Mouse (Mus musculus) hindbrain, embryonic 14.5 days (tissue): ENCODE measurements around the gene Sct. TPM values are rescaled to one million over a fixed set of nuclear protein-coding genes. Genes with fewer than 3 reads are reported as not detected.

Source experiments
- ATAC-seq: fragments of 200-750 bp; cut with Nextera tagmentation; 2 replicates; pipeline ENCODE4 v1.8.0; 2017; ENCODE audit warnings: moderate number of reproducible peaks, mild to moderate bottlenecking, moderate TSS enrichment, moderate library complexity; ENCODE audit not compliant: low FRiP score
- DNase-seq: peaks from one replicate; pipeline ENCODE4 v3.0.0-alpha.2; 2015; ENCODE audit warnings: low spot score
- H3K27ac ChIP-seq: fragments of 300-500 bp; sonication (generic); 2 replicates; pipeline ENCODE4 v1.5.1; 2014; ENCODE audit warnings: mild to moderate bottlenecking, moderate library complexity
- H3K27me3 ChIP-seq: fragments of 300-500 bp; sonication (generic); 2 replicates; pipeline ENCODE4 v1.6.1; 2014; ENCODE audit warnings: mild to moderate bottlenecking, low read length, mixed read lengths; ENCODE audit not compliant: control insufficient read depth, insufficient read depth
- H3K36me3 ChIP-seq: fragments of 300-500 bp; sonication (generic); replicated peaks from 2 replicates; pipeline ENCODE4 v1.6.1; 2014; ENCODE audit not compliant: control insufficient read depth, insufficient read depth
- H3K4me1 ChIP-seq: fragments of 300-500 bp; sonication (generic); replicated peaks from 2 replicates; pipeline ENCODE4 v1.6.1; 2014; ENCODE audit warnings: antibody characterized with exemption, low read length, mixed read lengths; ENCODE audit not compliant: control insufficient read depth, insufficient read depth
- H3K4me2 ChIP-seq: fragments of 300-500 bp; sonication (generic); replicated peaks from 2 replicates; pipeline ENCODE4 v1.6.1; 2014; ENCODE audit warnings: mild to moderate bottlenecking, moderate library complexity
- H3K4me3 ChIP-seq: fragments of 300-500 bp; sonication (generic); replicated peaks from 2 replicates; pipeline ENCODE4 v1.5.1; 2014; ENCODE audit warnings: mild to moderate bottlenecking, low read length
- H3K9ac ChIP-seq: fragments of 300-500 bp; sonication (generic); 2 replicates; pipeline ENCODE4 v1.6.1; 2014
- H3K9me3 ChIP-seq: fragments of 300-500 bp; sonication (generic); 2 replicates; pipeline ENCODE4 v1.6.1; 2016; ENCODE audit warnings: low read length; ENCODE audit not compliant: control insufficient read depth
- WGBS: fragments of 180-500 bp; shearing (Covaris S2); extraction: QIAGEN DNeasy Blood & Tissue Kit; methylation state at CpG from one replicate; pipeline ENCODE4 v1.1.7; 2014; 5-methylcytosine and 5-hydroxymethylcytosine counted together
- polyA plus RNA-seq: library from polyadenylated mRNA; unstranded; fragments of >200 nt; fragmentation: Nextera tagmentation; extraction: Ambion mirVana; gene quantifications from 2 replicates; pipeline ENCODE4 v1.2.1, GENCODE M21; 2014

Sct gene
- polyA plus RNA-seq, 1 experiment from 2014 or later, result 4.1 TPM

GRCm38 (mm10) chr7:141292583-141293388 is 13.9 kb upstream of the Sct start:
- ATAC-seq (0 out of 2 replicates have a peak, but pooled peaks have one; percentile 28), DNase-seq (no peak)
- Histone ChIP-seq H3K9ac (peak overlapping the region; percentile 80), H3K36me3 (peaks cover 17% of the 10 kb centered on the region), H3K4me3 (peak overlapping the region; percentile 53), H3K4me2 (peak overlapping the region; percentile 98), H3K4me1 (peaks cover 16% of the 10 kb centered on the region; the same call in 1 of the 2 replicates), H3K27me3 (peaks cover 51% of the 10 kb centered on the region), H3K27ac (no peak overlapping the region), H3K9me3 (no peaks in the 10 kb centered on the region)
- WGBS, result 29% methylated on average over 15 of the region's 15 CpGs

- DNase-seq, result peak; percentile 34
- peak within 1 kb of the TSS; percentile 80 for H3K9ac ChIP-seq
- peak within 1 kb of the TSS; percentile 53 for H3K4me3 ChIP-seq
- no peak within 1 kb of the TSS for H3K27ac ChIP-seq
- peaks cover 10% of the 10 kb centered on the region for H3K36me3 ChIP-seq
- peak; percentile 62 for ATAC-seq
- H3K27me3 ChIP-seq, result peaks cover 51% of the 10 kb centered on the region
- WGBS, result 2% methylated on average over 38 of the region's 46 CpGs
- no peaks in the 10 kb centered on the region for H3K9me3 ChIP-seq
- peak within 1 kb of the TSS; percentile 98 for H3K4me2 ChIP-seq
- peaks cover 16% of the 10 kb centered on the region; the same call in 1 of the 2 replicates for H3K4me1 ChIP-seq
These were observed 13.1 kb upstream of the Sct start, which contains the start of gene Drd4 for GRCm38 (mm10) chr7:141291921-141292582. Gene Drd4, plus strand, starts transcription at chr7:141292006.

GRCm38 (mm10) chr7:141288042-141288441 is 9.1 kb upstream of the Sct start:
- Histone ChIP-seq H3K4me2 (no peak overlapping the region), H3K27ac (no peak overlapping the region), H3K9ac (no peak overlapping the region), H3K36me3 (no peaks in the 10 kb centered on the region), H3K4me1 (0 out of 2 replicates have a peak, but pooled peaks cover 5% of the 10 kb centered on the region), H3K27me3 (peaks cover 20% of the 10 kb centered on the region), H3K9me3 (no peaks in the 10 kb centered on the region), H3K4me3 (no peak overlapping the region)
- ATAC-seq, result no peak
- DNase-seq, result no peak
- WGBS, result 88% methylated on average over 3 of the region's 3 CpGs

GRCm38 (mm10) chr7:141282756-141283155 is 3.8 kb upstream of the Sct start:
- 90% methylated on average over 4 of the region's 4 CpGs for WGBS
- H3K4me2 ChIP-seq, result no peak overlapping the region
- ATAC-seq (no peak), DNase-seq (no peak)
- no peaks in the 10 kb centered on the region for H3K27me3 ChIP-seq
- no peaks in the 10 kb centered on the region for H3K36me3 ChIP-seq
- no peak overlapping the region for H3K27ac ChIP-seq
- H3K9me3 ChIP-seq, result no peaks in the 10 kb centered on the region
- no peak overlapping the region for H3K9ac ChIP-seq
- H3K4me3 ChIP-seq, result no peak overlapping the region
- H3K4me1 ChIP-seq, result peaks cover 9% of the 10 kb centered on the region; the same call in 1 of the 2 replicates

GRCm38 (mm10) chr7:141281442-141281841 is 2.5 kb upstream of the Sct start:
- no peaks in the 10 kb centered on the region for H3K27me3 ChIP-seq
- no peak overlapping the region for H3K9ac ChIP-seq
- H3K27ac ChIP-seq, result no peak overlapping the region
- no peaks in the 10 kb centered on the region for H3K36me3 ChIP-seq
- 42% methylated on average over 6 of the region's 6 CpGs for WGBS
- H3K4me3 ChIP-seq, result no peak overlapping the region
- DNase-seq (no peak), ATAC-seq (no peak)
- no peak overlapping the region for H3K4me2 ChIP-seq
- H3K9me3 ChIP-seq, result no peaks in the 10 kb centered on the region
- peaks cover 9% of the 10 kb centered on the region; the same call in 1 of the 2 replicates for H3K4me1 ChIP-seq

GRCm38 (mm10) chr7:141277701-141278678 is 943 bp downstream of the Sct start:
- Histone ChIP-seq H3K4me2 (peak overlapping the region; percentile 97), H3K27ac (no peak overlapping the region), H3K36me3 (no peaks in the 10 kb centered on the region), H3K9me3 (no peaks in the 10 kb centered on the region), H3K27me3 (no peaks in the 10 kb centered on the region), H3K4me3 (no peak overlapping the region), H3K4me1 (peaks cover 9% of the 10 kb centered on the region; the same call in 1 of the 2 replicates), H3K9ac (0 out of 2 replicates have a peak overlapping the region, but pooled peaks have one; percentile 65)
- ATAC-seq, result no peak
- 78% methylated on average over 11 of the region's 11 CpGs for WGBS
- no peak for DNase-seq

- WGBS, result 75% methylated on average over 11 of the region's 11 CpGs
- no peak within 1 kb of the TSS for H3K9ac ChIP-seq
- H3K27me3 ChIP-seq, result no peaks in the 10 kb centered on the region
- no peak within 1 kb of the TSS for H3K4me2 ChIP-seq
- no peak within 1 kb of the TSS for H3K27ac ChIP-seq
- peaks cover 9% of the 10 kb centered on the region; the same call in 1 of the 2 replicates for H3K4me1 ChIP-seq
- no peaks in the 10 kb centered on the region for H3K36me3 ChIP-seq
- H3K4me3 ChIP-seq, result no peak within 1 kb of the TSS
- ATAC-seq, result no peak
- DNase-seq, result no peak
- no peaks in the 10 kb centered on the region for H3K9me3 ChIP-seq
These were observed 2.4 kb downstream of the Sct start, which contains the start of gene Cdhr5 for GRCm38 (mm10) chr7:141276546-141276945. Gene Cdhr5, minus strand, starts transcription at chr7:141276786.

GRCm38 (mm10) chr7:141275356-141275755 is 3.6 kb downstream of the Sct start:
- no peak overlapping the region for H3K9ac ChIP-seq
- H3K36me3 ChIP-seq, result no peaks in the 10 kb centered on the region
- H3K4me2 ChIP-seq, result no peak overlapping the region
- peaks cover 9% of the 10 kb centered on the region; the same call in 1 of the 2 replicates for H3K4me1 ChIP-seq
- no peaks in the 10 kb centered on the region for H3K27me3 ChIP-seq
- no peak for ATAC-seq
- no peaks in the 10 kb centered on the region for H3K9me3 ChIP-seq
- no peak for DNase-seq
- no peak overlapping the region for H3K4me3 ChIP-seq
- no peak overlapping the region for H3K27ac ChIP-seq
- WGBS, result 82% methylated on average over 9 of the region's 9 CpGs
